ENCODE assay signal across 8 mouse cellular contexts in genomic region chr12:54192305-54192661, GRCm38 (mm10). TPM values are rescaled to one million over a fixed set of nuclear protein-coding genes. Genes with fewer than 3 reads are reported as not detected.
DNase-seq lines count a peak whose midpoint lies in the region; ATAC-seq and TF ChIP-seq lines count a peak whose summit lies in the region.

No protein-coding gene starts in this region.

- peak; percentile 47; the same call in 1 of the 2 replicates for ATAC-seq in hindbrain, embryonic 13.5 days (ENCODE audit: low FRiP score)

- TF ChIP-seq EP300 in ES-Bruce4 (IDR thresholded peaks at IDR 0.05; ENCODE audit: insufficient read depth, low read depth, low read length), result no peak

- peaks cover 4% of the 10 kb centered on the region for H3K4me1 ChIP-seq in ES-Bruce4 (ENCODE audit: control insufficient read depth, insufficient read depth, low read length)
- H3K4me1 ChIP-seq in hindbrain, embryonic 13.5 days (replicated peaks), result peaks cover 46% of the 10 kb centered on the region
- peaks cover 98% of the 10 kb centered on the region for H3K4me1 ChIP-seq in megakaryocyte, embryonic 14.5 days

- H3K27me3 ChIP-seq in ES-Bruce4 (ENCODE audit: control insufficient read depth, insufficient read depth, low read length, poor library complexity, severe bottlenecking), result no peaks in the 10 kb centered on the region
- 0 out of 2 replicates have a peak, but pooled peaks cover 5% of the 10 kb centered on the region for H3K27me3 ChIP-seq in hindbrain, embryonic 13.5 days
- no peaks in the 10 kb centered on the region for H3K27me3 ChIP-seq in megakaryocyte, embryonic 14.5 days (replicated peaks)

- H3K27ac ChIP-seq in gastrocnemius, adult 2 months, result peak overlapping the region; percentile 73
- H3K27ac ChIP-seq in ES-Bruce4 (ENCODE audit: insufficient read depth, low read length), result no peak overlapping the region
- H3K27ac ChIP-seq in hindbrain, embryonic 13.5 days, result peak overlapping the region; percentile 60

- H3K9me3 ChIP-seq in ES-Bruce4 (replicated peaks; ENCODE audit: control insufficient read depth, insufficient read depth, low read length, poor library complexity, severe bottlenecking), result no peaks in the 10 kb centered on the region
- no peaks in the 10 kb centered on the region for H3K9me3 ChIP-seq in hindbrain, embryonic 13.5 days
- H3K9me3 ChIP-seq in megakaryocyte, embryonic 14.5 days, result no peaks in the 10 kb centered on the region

- WGBS in hindbrain, embryonic 13.5 days, result 2% methylated on average over 5 of the region's 5 CpGs

- H3K36me3 ChIP-seq in ES-Bruce4 (ENCODE audit: control insufficient read depth, insufficient read depth, low read length, poor library complexity, severe bottlenecking), result no peaks in the 10 kb centered on the region
- no peaks in the 10 kb centered on the region for H3K36me3 ChIP-seq in hindbrain, embryonic 13.5 days
- peaks cover 75% of the 10 kb centered on the region for H3K36me3 ChIP-seq in megakaryocyte, embryonic 14.5 days (replicated peaks; ENCODE audit: low read length)

- H3K4me3 ChIP-seq in gastrocnemius, adult 2 months, result peak overlapping the region; percentile 69
- peak overlapping the region; percentile 51 for H3K4me3 ChIP-seq in ES-Bruce4 (ENCODE audit: low read depth, low read length)
- peak overlapping the region; percentile 27 for H3K4me3 ChIP-seq in hindbrain, embryonic 13.5 days
- H3K4me3 ChIP-seq in megakaryocyte, embryonic 14.5 days (replicated peaks), result peak overlapping the region; percentile 90

- peak overlapping the region; percentile 56 for H3K4me2 ChIP-seq in hindbrain, embryonic 13.5 days

- TF ChIP-seq CTCF in gastrocnemius, adult 2 months (IDR thresholded peaks at IDR 0.05), result no peak
- no peak for TF ChIP-seq CTCF in ES-Bruce4 (IDR thresholded peaks at IDR 0.05; ENCODE audit: low read depth, low read length)

- DNase-seq in gastrocnemius, adult 2 months, result no peak
- DNase-seq in gastrocnemius, postnatal 4 days (ENCODE audit: low spot score in 2 of 2), result no peak
- DNase-seq in embryo, embryonic 11 days, result no peak
- DNase-seq in right cerebral cortex, postnatal 36 days (ENCODE audit: low spot score in 2 of 2), result no peak
- DNase-seq in retina, postnatal 1 day, result no peak

- H3K9ac ChIP-seq in ES-Bruce4 (ENCODE audit: low read depth, poor library complexity, severe bottlenecking), result no peak overlapping the region
- H3K9ac ChIP-seq in hindbrain, embryonic 13.5 days, result peak overlapping the region; percentile 55

- intact Hi-C loops in gastrocnemius, adult 2 months (cut with DNase I), result no loop called here

- no peak for TF ChIP-seq POLR2A in ES-Bruce4 (IDR thresholded peaks at IDR 0.05; ENCODE audit: insufficient read depth, low read length)

RNA-seq across cellular contexts. Expression of gene Egln3, which starts 11.4 kb away (rescaled TPM):
- 10 to 100 TPM; 27.8 to 73.6 TPM for total RNA-seq in gastrocnemius, adult 2 months (2021)
- total RNA-seq in gastrocnemius, postnatal 4 days (2021), result 10 to 100 TPM; 22.0 to 22.9 TPM
- 19.2 and 20.0 TPM in 2 replicates for polyA plus RNA-seq in ES-Bruce4 (2011; ENCODE audit: insufficient read depth, insufficient read length, low read depth, missing spikeins)
- polyA plus RNA-seq in hindbrain, embryonic 13.5 days (2015; fragmentation: Nextera tagmentation; extraction: Ambion mirVana), result 4.7 and 5.8 TPM in 2 replicates
- polyA plus RNA-seq in megakaryocyte, embryonic 14.5 days (2012; ENCODE audit: insufficient read depth, low replicate concordance), result 47.6 and 68.3 TPM in 2 replicates

Comparison
In these comparisons a context has a peak if more than half of its experiments do, and no peak if none do; other contexts are left out.
1. H3K4me3 ChIP-seq: peak in every context shown above with its lines; median percentile 90 in megakaryocyte, embryonic 14.5 days; 69 in gastrocnemius, adult 2 months; 51 in ES-Bruce4; 27 in hindbrain, embryonic 13.5 days.